Mouse (Mus musculus): Measurements from ENCODE around the gene Smarcd3. TPM values are rescaled to one million over a fixed set of nuclear protein-coding genes. Genes with fewer than 3 reads are reported as not detected.

Smarcd3 gene
- polyA plus RNA-seq, 2 experiments from 2014 or later: 0.48 to 0.61 TPM

GRCm38 (mm10) chr5:24620116-24620515, 4.1 kb downstream of the Smarcd3 start:
- ATAC-seq: no peak

- no peak for ATAC-seq
Observed at GRCm38 (mm10) chr5:24618921-24619320, 5.3 kb downstream of the Smarcd3 start.

GRCm38 (mm10) chr5:24615097-24615496, 9.1 kb downstream of the Smarcd3 start:
- ATAC-seq: no peak

GRCm38 (mm10) chr5:24612302-24612649, 11.9 kb downstream of the Smarcd3 start:
- no peak for ATAC-seq

- ATAC-seq: no peak
Observed at GRCm38 (mm10) chr5:24611366-24612301, 12.6 kb downstream of the Smarcd3 start.

GRCm38 (mm10) chr5:24609388-24609787, 14.8 kb downstream of the Smarcd3 start:
- ATAC-seq: no peak

GRCm38 (mm10) chr5:24605980-24606665, 18.1 kb downstream of the Smarcd3 start:
- ATAC-seq: no peak

GRCm38 (mm10) chr5:24605321-24605979, 18.8 kb downstream of the Smarcd3 start:
- ATAC-seq: no peak

- ATAC-seq: no peak
Observed at GRCm38 (mm10) chr5:24604656-24605100, 19.5 kb downstream of the Smarcd3 start.

- no peak for ATAC-seq
Observed at GRCm38 (mm10) chr5:24604080-24604655, 20.0 kb downstream of the Smarcd3 start.

- ATAC-seq: no peak
Observed at GRCm38 (mm10) chr5:24603431-24604010, 20.7 kb downstream of the Smarcd3 start.

- ATAC-seq: no peak
Observed at GRCm38 (mm10) chr5:24602751-24603343, 21.4 kb downstream of the Smarcd3 start.

- ATAC-seq: peak; percentile 67
Observed at GRCm38 (mm10) chr5:24601911-24602750, 22.1 kb downstream of the Smarcd3 start.

- ATAC-seq: no peak
Observed at GRCm38 (mm10) chr5:24601071-24601835, 23.0 kb downstream of the Smarcd3 start.

- no peak for ATAC-seq
Observed at GRCm38 (mm10) chr5:24600236-24600635, 24.0 kb downstream of the Smarcd3 start.

GRCm38 (mm10) chr5:24599137-24599536, 25.1 kb downstream of the Smarcd3 start:
- ATAC-seq: no peak

GRCm38 (mm10) chr5:24598570-24599006, 25.6 kb downstream of the Smarcd3 start:
- ATAC-seq: no peak

GRCm38 (mm10) chr5:24597901-24598569, 26.2 kb downstream of the Smarcd3 start:
- no peak for ATAC-seq

- peak; percentile 78 for ATAC-seq
Observed at GRCm38 (mm10) chr5:24597221-24597728, 26.9 kb downstream of the Smarcd3 start.
